Mouse (Mus musculus): ENCODE measurements around the gene Fndc9. TPM values are rescaled to one million over a fixed set of nuclear protein-coding genes. Genes with fewer than 3 reads are reported as not detected.

Fndc9 gene
- polyA plus RNA-seq, 1 experiment from 2014 or later: 0.18 TPM

- H3K36me3 ChIP-seq: no peaks in the 10 kb centered on the region
- no peaks in the 10 kb centered on the region for H3K9me3 ChIP-seq
- H3K4me3 ChIP-seq: no peak overlapping the region
- WGBS: 80% methylated on average over 4 of the region's 4 CpGs
- no peak for DNase-seq (ENCODE audit: low spot score)
- no peaks in the 10 kb centered on the region for H3K27me3 ChIP-seq (ENCODE audit: insufficient read depth, poor library complexity, severe bottlenecking)
- H3K4me1 ChIP-seq: no peaks in the 10 kb centered on the region
- no peak overlapping the region for H3K27ac ChIP-seq
Observed at GRCm38 (mm10) chr11:46289022-46289421, 53.7 kb downstream of the Fndc9 start.

Other genes with a start within 250 kb of the Fndc9 start
- 4.3 and 4.5 TPM in 2 replicates for gene Gm12166, start 183.2 kb upstream of the Fndc9 start, polyA plus RNA-seq (2016; fragmentation: Nextera tagmentation; extraction: Ambion mirVana)
- 24.2 and 32.9 TPM in 2 replicates for gene Adam19, start 179.5 kb upstream of the Fndc9 start, polyA plus RNA-seq (2016; fragmentation: Nextera tagmentation; extraction: Ambion mirVana)
- gene Nipal4, start 69.0 kb upstream of the Fndc9 start, polyA plus RNA-seq (2016; fragmentation: Nextera tagmentation; extraction: Ambion mirVana): 7.8 and 15.7 TPM in 2 replicates
- 4.7 and 7.3 TPM in 2 replicates for gene Cyfip2, start 77.3 kb downstream of the Fndc9 start, polyA plus RNA-seq (2016; fragmentation: Nextera tagmentation; extraction: Ambion mirVana)
- gene Itk, start 154.0 kb downstream of the Fndc9 start, polyA plus RNA-seq (2016; fragmentation: Nextera tagmentation; extraction: Ambion mirVana): 0.09 TPM in 1 of 2 replicates, not detected in the other
- not detected in 2 replicates for gene Fam71b, start 161.0 kb downstream of the Fndc9 start, polyA plus RNA-seq (2016; fragmentation: Nextera tagmentation; extraction: Ambion mirVana)
- 67.5 and 79.6 TPM in 2 replicates for gene Med7, start 201.4 kb downstream of the Fndc9 start, polyA plus RNA-seq (2016; fragmentation: Nextera tagmentation; extraction: Ambion mirVana)
- 0.06 TPM in 1 of 2 replicates, not detected in the other for gene Havcr2, start 219.4 kb downstream of the Fndc9 start, polyA plus RNA-seq (2016; fragmentation: Nextera tagmentation; extraction: Ambion mirVana)

Measured in heart, embryonic 10.5 days (tissue).